Mouse (Mus musculus) MEL (cell line): ENCODE data around the gene Srsf2.

Experiments
- CTCF ChIP-seq, 3 experiments: IDR thresholded peaks in 2 of 3; conservative IDR thresholded peaks in 1 of 3; 2 replicates each; pipeline ENCODE4 v1.5.1; 2011 to 2012; ENCODE audit warnings: low read length in 3 of 3, low read depth in 2 of 3, mild to moderate bottlenecking in 2 of 3, improper control_type of control experiment in 1 of 3, inconsistent platforms in 1 of 3, mixed read lengths in 1 of 3, moderate library complexity in 1 of 3; ENCODE audit not compliant: control insufficient read depth in 1 of 3, insufficient read depth in 1 of 3, poor library complexity in 1 of 3, severe bottlenecking in 1 of 3
- E2F4 ChIP-seq: IDR thresholded peaks from 2 replicates; pipeline ENCODE4 v1.6.1; 2011; ENCODE audit warnings: low read depth, low read length, improper control_type of control experiment, borderline replicate concordance
- EP300 ChIP-seq, 2 experiments: IDR thresholded peaks; 2 replicates each; pipeline ENCODE4 v1.6.1; 2011; ENCODE audit warnings: improper control_type of control experiment in 2 of 2, low read length in 2 of 2, low read depth in 1 of 2, mild to moderate bottlenecking in 1 of 2
- GATA1 ChIP-seq: IDR thresholded peaks from 2 replicates; pipeline ENCODE4 v1.6.1; 2011; ENCODE audit warnings: low read depth, low read length, improper control_type of control experiment
- MAX ChIP-seq: IDR thresholded peaks from 2 replicates; pipeline ENCODE4 v1.6.1; 2011; ENCODE audit warnings: low read length, improper control_type of control experiment
- MEF2A ChIP-seq: IDR thresholded peaks from 2 replicates; pipeline ENCODE4 v1.6.1; 2014; ENCODE audit warnings: low read depth, mild to moderate bottlenecking, inconsistent platforms, low read length, improper control_type of control experiment; ENCODE audit not compliant: poor library complexity, insufficient replicate concordance, severe bottlenecking; ENCODE audit errors: extremely low read depth
- POLR2A ChIP-seq, 2 experiments: IDR thresholded peaks; 2 replicates each; pipeline ENCODE4 v1.6.1; 2011 to 2012; ENCODE audit warnings: low read length in 2 of 2, mild to moderate bottlenecking in 2 of 2, control low read depth in 1 of 2, improper control_type of control experiment in 1 of 2, low read depth in 1 of 2, moderate library complexity in 1 of 2; ENCODE audit not compliant: control insufficient read depth in 1 of 2, insufficient read depth in 1 of 2, poor library complexity in 1 of 2
- POLR2AphosphoS2 ChIP-seq: IDR thresholded peaks from 2 replicates; pipeline ENCODE4 v1.6.1; 2011; ENCODE audit warnings: low read length, improper control_type of control experiment
- SIN3A ChIP-seq: IDR thresholded peaks from 2 replicates; pipeline ENCODE4 v1.6.1; 2012; ENCODE audit warnings: low read length, improper control_type of control experiment, inconsistent platforms
- USF1 ChIP-seq: IDR thresholded peaks from 2 replicates; pipeline ENCODE4 v1.6.1; 2014; ENCODE audit warnings: low read depth, mild to moderate bottlenecking, inconsistent platforms, low read length, improper control_type of control experiment, moderate library complexity

DNA sequence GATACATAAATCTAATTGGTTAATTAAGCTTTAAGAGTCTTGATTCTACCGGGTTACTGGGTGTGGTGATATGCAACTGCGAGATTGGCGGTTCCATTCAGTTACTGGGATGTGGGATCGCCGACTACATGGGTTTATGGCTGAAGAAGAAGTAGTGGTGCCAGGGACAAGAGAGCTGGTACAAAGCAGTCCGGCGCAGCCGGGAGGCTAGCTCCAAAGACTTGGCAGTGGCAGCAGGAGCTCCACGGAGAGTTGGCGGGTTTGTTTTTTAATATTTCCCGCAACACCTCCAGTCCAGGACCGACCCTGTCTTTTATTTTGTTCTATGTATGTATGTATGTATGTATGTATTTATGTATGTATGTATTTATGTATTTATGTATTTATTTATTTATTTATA, 46.4 kb upstream of the Srsf2 start:
- TF ChIP-seq EP300 (IDR thresholded peaks at IDR 0.05; ENCODE audit: low read depth in 1 of 2, low read length in 2 of 2) (no peak), MAX (no peak), USF1 (no peak), SIN3A (no peak), MEF2A (no peak), CTCF (IDR thresholded peaks at IDR 0.05 in 2 of 3, conservative IDR thresholded peaks at IDR 0.05 in 1 of 3; ENCODE audit: control insufficient read depth in 1 of 3, insufficient read depth in 1 of 3, low read depth in 2 of 3, low read length in 3 of 3, poor library complexity in 1 of 3, severe bottlenecking in 1 of 3) (no peak), GATA1 (no peak), POLR2AphosphoS2 (no peak), E2F4 (no peak), POLR2A (IDR thresholded peaks at IDR 0.05; ENCODE audit: control insufficient read depth in 1 of 2, insufficient read depth in 1 of 2, low read depth in 1 of 2, low read length in 2 of 2, poor library complexity in 1 of 2) (no peak)
